Mouse (Mus musculus): ENCODE measurements around the gene Tox2. TPM values are rescaled to one million over a fixed set of nuclear protein-coding genes. Genes with fewer than 3 reads are reported as not detected.
A peak's percentile ranks its signal among the peaks of the same experiment; 100 is the strongest.

Gene Tox2
- total RNA-seq (2015) (0.15 and 0.27 TPM in 2 replicates), total RNA-seq (2017) (0.74 TPM in 1 of 2 replicates, not detected in the other)

DNA sequence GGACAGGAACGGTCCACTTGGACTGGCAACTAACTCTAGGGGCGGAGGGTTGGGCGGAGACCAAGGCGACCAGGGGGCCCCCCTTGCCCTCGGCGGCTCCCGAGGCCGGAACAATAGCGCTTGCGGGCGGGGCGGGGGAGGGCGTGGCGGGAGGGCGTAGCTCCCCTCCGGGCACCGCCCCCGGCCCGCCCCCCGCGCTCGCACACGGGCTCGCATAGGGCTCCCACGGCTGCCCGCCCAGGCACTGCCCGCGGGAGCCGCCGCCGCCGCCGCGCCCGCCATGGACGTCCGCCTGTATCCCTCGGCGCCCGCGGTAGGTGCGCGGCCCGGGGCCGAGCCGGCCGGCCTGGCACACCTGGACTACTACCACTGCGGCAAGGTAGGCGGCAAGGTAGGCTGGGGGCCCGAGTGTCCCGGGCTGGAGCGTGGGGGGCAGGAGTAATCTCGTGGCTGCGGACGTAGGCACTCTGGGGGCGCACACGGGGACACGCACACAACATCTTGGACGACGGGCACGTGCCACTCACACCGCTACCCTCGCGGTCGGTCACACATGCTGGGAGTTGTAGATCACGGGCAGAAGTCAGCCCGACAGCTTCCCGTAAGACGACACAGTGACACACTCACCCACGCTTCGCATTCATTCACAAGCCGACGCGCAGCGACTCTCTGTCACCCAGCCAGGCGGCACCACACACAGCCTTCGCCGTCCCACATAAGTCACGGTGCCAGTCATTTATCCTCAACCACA, at the start of gene Tox2:
TSS of gene Tox2 (plus strand) at position 242 of the 751 bp plus-strand sequence.
- peak; percentile 72 for ATAC-seq (replicated peaks; ENCODE audit: poor library complexity)

DNA sequence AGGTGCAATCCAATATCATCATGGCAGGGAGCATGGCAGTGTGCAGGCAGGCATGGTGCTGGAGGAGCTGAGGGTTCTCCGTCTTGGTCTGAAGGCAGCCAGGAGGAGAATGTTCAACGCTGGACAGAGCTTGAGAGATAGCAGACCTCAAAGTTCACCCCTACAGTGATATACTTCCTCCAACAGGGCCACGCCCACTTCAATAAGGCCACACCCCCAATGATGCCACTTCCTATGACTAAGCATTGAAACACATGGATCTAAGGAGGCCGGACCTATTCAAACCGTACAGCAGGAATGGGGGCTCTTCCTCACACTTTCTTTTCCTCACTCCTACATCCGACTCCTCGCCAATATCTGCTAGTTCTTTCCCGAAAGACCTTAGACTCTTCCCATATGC, 48.3 kb upstream of the Tox2 start:
- peak; percentile 29 for ATAC-seq (replicated peaks; ENCODE audit: poor library complexity)

- no peak for ATAC-seq (replicated peaks; ENCODE audit: poor library complexity)
Observed at GRCm38 (mm10) chr2:163158979-163159378, 43.9 kb upstream of the Tox2 start.

GRCm38 (mm10) chr2:163164461-163164990, 38.4 kb upstream of the Tox2 start:
- no peak for ATAC-seq (replicated peaks; ENCODE audit: poor library complexity)

DNA sequence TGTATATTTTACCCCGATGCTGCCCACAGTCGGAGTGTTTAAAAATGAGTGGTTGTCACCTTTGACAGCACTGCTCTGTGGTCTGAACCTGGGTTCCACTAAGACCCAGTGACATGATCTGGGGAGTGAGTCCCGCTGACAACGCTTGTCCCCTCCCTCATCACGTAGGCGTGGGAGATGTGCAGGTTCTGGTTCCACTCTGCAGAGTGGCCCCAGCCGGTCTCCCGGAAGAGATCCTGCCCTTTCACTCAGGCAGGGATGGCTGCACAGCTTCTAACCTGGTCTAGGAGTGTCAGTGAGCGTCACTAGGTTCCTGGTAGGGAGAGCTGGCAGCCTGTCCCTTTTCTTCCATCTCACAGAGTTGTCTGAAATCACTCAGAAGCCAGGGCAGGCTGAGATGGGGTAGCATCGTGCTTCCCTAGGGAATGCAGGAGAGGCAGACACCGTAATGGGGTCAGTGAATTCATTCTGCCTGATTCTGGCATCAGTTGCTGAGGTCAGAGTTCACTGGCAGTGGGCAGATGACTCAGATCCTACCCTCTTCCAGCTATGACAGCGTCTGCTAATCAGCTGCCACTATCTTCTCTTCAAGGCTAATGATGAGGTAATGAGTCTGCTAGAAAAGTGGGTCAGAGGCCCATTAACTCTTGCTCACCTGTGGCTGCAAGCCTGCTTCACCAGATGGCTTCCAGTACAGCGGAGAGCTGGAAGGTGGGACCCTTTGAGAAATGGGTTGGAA, 36.7 kb upstream of the Tox2 start:
- ATAC-seq (replicated peaks; ENCODE audit: poor library complexity), result no peak

- no peak for ATAC-seq (replicated peaks; ENCODE audit: poor library complexity)
Observed at GRCm38 (mm10) chr2:163171891-163172290, 31.0 kb upstream of the Tox2 start.

GRCm38 (mm10) chr2:163174066-163174465, 28.9 kb upstream of the Tox2 start:
- ATAC-seq (replicated peaks; ENCODE audit: poor library complexity), result no peak

DNA sequence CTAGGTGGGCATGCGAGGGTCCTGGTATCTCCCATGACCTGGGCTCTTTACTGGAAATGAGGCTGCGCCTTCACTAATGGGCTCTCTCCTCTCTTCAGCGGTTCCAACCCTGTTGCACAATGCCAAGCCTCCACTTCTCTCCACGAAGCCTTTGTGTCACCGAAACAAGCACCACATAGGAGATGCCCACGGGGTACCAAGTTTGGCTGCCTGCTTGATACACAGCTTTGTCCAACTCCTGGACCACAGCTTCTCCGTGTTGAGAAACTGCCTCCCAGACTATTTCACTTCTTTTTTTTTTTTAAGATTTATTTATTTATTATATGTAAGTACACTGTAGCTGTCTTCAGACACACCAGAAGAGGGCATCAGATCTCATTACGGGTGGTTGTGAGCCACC, 27.1 kb upstream of the Tox2 start:
- no peak for ATAC-seq (replicated peaks; ENCODE audit: poor library complexity)

GRCm38 (mm10) chr2:163176502-163176901, 26.4 kb upstream of the Tox2 start:
- no peak for ATAC-seq (replicated peaks; ENCODE audit: poor library complexity)

DNA sequence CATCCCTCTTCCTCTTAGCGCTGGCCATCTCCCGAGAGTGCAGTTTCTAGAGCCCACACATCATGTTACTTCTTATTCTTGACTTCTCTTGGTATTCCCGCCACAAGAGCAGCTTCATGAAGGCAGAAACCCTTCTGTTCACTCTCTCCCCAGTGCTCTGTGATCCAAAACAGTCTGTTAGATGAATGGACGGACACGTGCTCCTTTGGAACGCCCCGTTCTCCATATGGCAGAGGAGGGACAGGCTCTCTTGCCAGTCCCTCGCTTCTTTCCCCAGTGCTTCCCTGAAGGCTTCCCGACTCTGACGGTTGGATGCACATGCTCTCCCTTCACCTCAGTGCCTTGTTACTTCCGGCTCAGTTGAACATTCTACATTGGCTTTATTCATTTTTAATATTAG, 15.4 kb upstream of the Tox2 start:
- ATAC-seq (replicated peaks; ENCODE audit: poor library complexity), result no peak

- ATAC-seq (replicated peaks; ENCODE audit: poor library complexity), result no peak
Observed at GRCm38 (mm10) chr2:163189596-163189995, 13.3 kb upstream of the Tox2 start.

GRCm38 (mm10) chr2:163190004-163190441, 12.9 kb upstream of the Tox2 start:
- no peak for ATAC-seq (replicated peaks; ENCODE audit: poor library complexity)

DNA sequence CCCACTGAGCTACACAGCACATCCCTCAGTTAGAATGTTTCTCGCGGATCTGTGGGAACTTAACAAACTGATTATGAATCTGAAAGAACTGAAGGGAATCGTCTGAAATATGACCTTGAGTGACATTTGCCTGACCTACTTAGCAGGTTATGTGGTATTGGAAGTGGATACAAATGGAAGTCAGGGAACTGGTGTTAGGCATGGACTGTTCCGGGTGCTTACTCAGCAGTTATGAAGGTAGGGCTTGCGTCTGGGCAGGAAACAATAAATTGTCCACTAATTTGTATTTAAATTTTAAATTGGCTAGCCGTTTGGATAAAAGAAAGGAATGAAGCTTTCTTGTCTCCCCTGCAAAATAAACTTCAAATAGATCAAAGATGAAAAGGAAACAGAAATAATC, 10.4 kb upstream of the Tox2 start:
- no peak for ATAC-seq (replicated peaks; ENCODE audit: poor library complexity)

DNA sequence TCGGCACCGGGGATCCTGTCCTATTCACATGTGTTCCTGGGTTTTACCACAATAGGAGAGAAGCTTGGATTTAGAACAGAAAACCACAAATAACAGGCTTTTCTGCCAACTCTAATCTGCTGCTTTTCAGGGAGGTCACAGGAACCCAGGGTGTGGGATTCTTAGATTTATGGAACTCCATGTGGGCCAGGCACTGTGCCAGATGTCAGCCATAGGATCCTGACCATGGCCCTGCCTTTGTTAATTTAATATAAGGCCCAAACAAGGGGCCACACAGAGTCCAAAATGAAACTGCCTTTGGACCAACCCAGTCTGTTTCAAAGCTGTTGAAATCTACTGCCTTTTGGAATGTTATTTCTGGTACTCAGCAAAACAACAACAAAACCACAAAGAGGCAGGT, 8.9 kb upstream of the Tox2 start:
- no peak for ATAC-seq (replicated peaks; ENCODE audit: poor library complexity)

DNA sequence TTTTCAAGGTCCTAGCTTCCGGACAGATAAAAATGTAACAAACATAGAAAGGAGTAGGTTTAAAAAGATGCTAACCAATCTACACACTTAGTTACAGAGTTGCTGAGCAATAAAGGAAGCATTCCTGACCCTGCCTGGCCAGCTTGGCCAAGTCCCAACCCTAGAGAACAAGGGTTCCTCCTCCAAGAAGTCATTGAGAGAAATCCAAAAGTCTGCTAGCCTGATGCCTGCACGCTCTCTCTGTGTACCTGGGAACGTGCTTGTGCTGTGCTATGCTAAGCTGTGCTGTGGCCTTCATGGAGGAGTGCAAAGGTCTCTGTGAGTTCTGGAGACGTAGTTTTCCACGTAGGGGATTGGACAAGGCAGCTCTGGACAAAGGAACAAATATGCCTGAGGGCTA, 8.4 kb upstream of the Tox2 start:
- ATAC-seq (replicated peaks; ENCODE audit: poor library complexity), result no peak

DNA sequence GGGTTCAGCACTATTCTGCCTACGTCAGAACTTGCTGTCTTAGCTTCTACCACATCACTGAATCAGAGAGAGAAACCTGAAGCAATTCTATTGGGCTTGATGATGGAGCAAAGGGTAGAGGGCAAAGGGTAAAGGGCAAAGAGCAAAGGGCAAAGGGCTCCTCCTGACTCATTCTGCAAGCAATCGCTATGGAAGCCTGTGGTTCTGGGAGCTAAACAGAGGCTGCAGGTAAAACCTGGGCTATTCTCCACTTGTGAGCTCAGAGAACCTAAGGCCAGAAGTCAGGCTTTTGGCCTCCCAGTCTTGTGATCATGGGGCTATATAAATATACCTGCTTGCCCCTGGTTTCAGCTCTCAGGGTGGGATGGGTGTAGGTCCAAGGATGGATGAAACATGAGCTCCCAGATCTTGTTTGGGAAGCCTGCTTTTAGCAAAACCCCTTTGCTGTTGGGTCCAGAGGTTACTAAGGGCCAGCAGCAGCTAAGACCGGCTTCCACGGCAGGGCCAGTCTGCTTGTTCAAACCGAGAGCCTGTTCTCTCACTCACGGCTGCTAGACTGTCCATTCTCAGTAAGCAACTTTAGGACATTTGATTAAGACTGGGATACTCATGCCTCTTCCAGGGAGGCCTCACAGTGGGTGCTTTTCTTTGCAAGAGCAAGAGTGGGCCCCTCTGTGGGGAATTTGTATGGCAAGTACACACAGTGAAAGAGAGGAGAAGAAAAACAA, 7.7 kb upstream of the Tox2 start:
- ATAC-seq (replicated peaks; ENCODE audit: poor library complexity), result no peak

- no peak for ATAC-seq (replicated peaks; ENCODE audit: poor library complexity)
Observed at GRCm38 (mm10) chr2:163195834-163196145, 7.1 kb upstream of the Tox2 start.

- ATAC-seq (replicated peaks; ENCODE audit: poor library complexity), result no peak
Observed at GRCm38 (mm10) chr2:163201897-163202296, 1.0 kb upstream of the Tox2 start.

DNA sequence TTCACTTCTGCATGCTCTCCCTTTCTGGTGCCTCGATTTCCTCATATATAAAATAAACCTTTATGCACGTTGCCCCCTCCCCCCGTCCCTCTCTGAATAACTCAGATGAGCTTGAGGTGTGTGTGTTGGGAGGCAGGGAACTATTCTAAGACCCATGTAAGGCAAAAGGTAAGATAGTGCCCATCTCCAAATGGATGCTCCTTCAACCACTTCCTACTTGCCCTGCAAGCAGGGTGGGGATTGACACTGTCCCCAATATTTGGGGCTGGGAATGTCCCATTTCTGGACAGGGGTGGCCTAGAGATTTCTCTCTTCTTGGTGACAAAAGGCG, 407 bp upstream of the Tox2 start:
- ATAC-seq (replicated peaks; ENCODE audit: poor library complexity), result no peak

DNA sequence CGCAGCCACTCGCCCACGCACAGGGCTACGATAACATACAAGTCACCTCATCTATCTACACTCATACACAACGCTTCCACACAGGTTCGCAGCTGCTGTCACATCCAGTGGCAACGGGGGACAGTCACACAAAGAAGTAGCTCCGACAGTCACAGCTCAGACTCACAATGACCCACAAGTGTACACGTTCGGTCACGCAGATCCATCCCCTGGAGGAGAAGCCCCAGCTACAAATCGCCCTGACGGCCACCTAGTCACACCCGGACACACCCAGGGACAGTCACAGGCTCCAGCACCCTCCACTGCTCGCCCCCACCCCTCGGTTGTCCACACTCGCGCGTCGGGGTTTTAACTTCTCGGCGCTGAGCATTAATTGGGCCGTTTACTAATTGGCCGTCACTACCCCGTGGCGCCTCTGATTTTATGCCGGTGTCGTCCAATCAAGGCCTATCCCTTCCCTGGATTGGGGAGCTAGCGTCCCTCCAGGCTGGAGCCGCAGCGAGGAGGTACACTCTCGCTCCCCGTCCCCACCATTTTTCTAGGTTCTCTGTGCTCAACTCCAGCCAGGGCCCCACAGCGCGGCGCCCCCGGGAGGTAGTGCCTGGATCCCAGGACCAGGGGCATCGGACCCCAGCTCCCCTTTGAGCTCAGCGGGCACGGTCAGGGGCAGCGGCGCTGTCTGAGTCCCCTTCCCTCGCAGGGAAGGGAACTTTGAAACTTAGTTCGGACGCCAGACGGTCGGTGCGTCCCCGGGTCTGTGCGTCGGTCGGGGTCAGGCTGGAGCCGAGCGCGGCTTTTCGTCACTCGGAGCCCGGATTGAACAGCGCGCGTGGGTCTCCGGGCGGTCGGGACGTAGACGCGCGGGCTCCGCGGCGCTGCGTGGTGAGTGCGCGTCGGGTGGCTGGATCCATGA, 966 bp downstream of the Tox2 start:
- peak; percentile 14; the same call in 1 of the 2 replicates for ATAC-seq (replicated peaks; ENCODE audit: poor library complexity)
